In genomic region chr6:129232842-129233205, GRCm38 (mm10) we compare ENCODE assay signal across 10 mouse cellular contexts. TPM values are rescaled to one million over a fixed set of nuclear protein-coding genes. Genes with fewer than 3 reads are reported as not detected.
A peak's percentile ranks its signal among the peaks of the same experiment; 100 is the strongest.
DNase-seq lines count a peak whose midpoint lies in the region; ATAC-seq lines count a peak whose summit lies in the region.
"Had no signal": no experiment of that assay in that cellular context is flagged by ENCODE, and none has a peak within 500 bp of the region (broad histone marks: within the 10 kb centered on the region; RNA-seq: fewer than 3 reads in every experiment).

No protein-coding gene starts in this region.

- H3K36me3 ChIP-seq in intestine, embryonic 16.5 days (ENCODE audit: control insufficient read depth, insufficient read depth, low read length), result no peaks in the 10 kb centered on the region
- no peaks in the 10 kb centered on the region for H3K36me3 ChIP-seq in intestine, embryonic 15.5 days
- H3K36me3 ChIP-seq in forebrain, embryonic 11.5 days (ENCODE audit: control insufficient read depth, insufficient read depth, low read length), result no peaks in the 10 kb centered on the region
- H3K36me3 ChIP-seq: limb, embryonic 15.5 days had no signal

- 0 out of 2 replicates have a peak overlapping the region, but pooled peaks have one; percentile 20 for H3K27ac ChIP-seq in intestine, embryonic 16.5 days (ENCODE audit: low read length)
- no peak overlapping the region for H3K27ac ChIP-seq in intestine, embryonic 15.5 days
- H3K27ac ChIP-seq in forebrain, embryonic 11.5 days (ENCODE audit: low read depth, low read length), result no peak overlapping the region

- H3K9me3 ChIP-seq in intestine, embryonic 16.5 days (ENCODE audit: control insufficient read depth, low read length), result no peaks in the 10 kb centered on the region
- H3K9me3 ChIP-seq in intestine, embryonic 15.5 days, result no peaks in the 10 kb centered on the region
- no peaks in the 10 kb centered on the region for H3K9me3 ChIP-seq in forebrain, embryonic 11.5 days (ENCODE audit: control insufficient read depth, low read length)
- H3K9me3 ChIP-seq: limb, embryonic 15.5 days had no signal

- H3K4me2 ChIP-seq in intestine, embryonic 16.5 days (ENCODE audit: low read depth, low read length), result no peak overlapping the region
- no peak overlapping the region for H3K4me2 ChIP-seq in intestine, embryonic 15.5 days (replicated peaks)
- H3K4me2 ChIP-seq in forebrain, embryonic 11.5 days (ENCODE audit: low read depth, low read length, severe bottlenecking), result no peak overlapping the region
- H3K4me2 ChIP-seq: limb, embryonic 15.5 days had no signal

- DNase-seq in T-cell, adult 2 months (ENCODE audit: low spot score), result peak; percentile 86
- peak; percentile 95 for DNase-seq in induced T-regulatory cell, adult 2 months (ENCODE audit: low read depth)
- peak; percentile 57 for DNase-seq in lung, postnatal 14 days
- peak; percentile 64 for DNase-seq in thymus, postnatal 0 days (ENCODE audit: low spot score)
- DNase-seq in forebrain, embryonic 11.5 days (ENCODE audit: low spot score), result no peak
- DNase-seq in right cerebral cortex, postnatal 25 days, result no peak

- no peak for ATAC-seq in intestine, embryonic 16.5 days
- no peak for ATAC-seq in intestine, embryonic 15.5 days
- ATAC-seq in forebrain, embryonic 11.5 days (replicated peaks; ENCODE audit: low FRiP score), result no peak

- H3K4me1 ChIP-seq in intestine, embryonic 16.5 days (ENCODE audit: control insufficient read depth, insufficient read depth, low read length), result peaks cover 30% of the 10 kb centered on the region
- peaks cover 17% of the 10 kb centered on the region; the same call in 1 of the 2 replicates for H3K4me1 ChIP-seq in intestine, embryonic 15.5 days (replicated peaks)
- H3K4me1 ChIP-seq in forebrain, embryonic 11.5 days (replicated peaks; ENCODE audit: control insufficient read depth, insufficient read depth, low read length), result no peaks in the 10 kb centered on the region

- WGBS in intestine, embryonic 16.5 days, result 69% methylated on average over 9 of the region's 9 CpGs
- 70% methylated on average over 9 of the region's 9 CpGs for WGBS in intestine, embryonic 15.5 days
- WGBS in forebrain, embryonic 11.5 days, result 85% methylated on average over 9 of the region's 9 CpGs

- no peaks in the 10 kb centered on the region for H3K27me3 ChIP-seq in intestine, embryonic 16.5 days (replicated peaks; ENCODE audit: control insufficient read depth, insufficient read depth, low read length)
- no peaks in the 10 kb centered on the region for H3K27me3 ChIP-seq in intestine, embryonic 15.5 days (replicated peaks)
- no peaks in the 10 kb centered on the region for H3K27me3 ChIP-seq in forebrain, embryonic 11.5 days (ENCODE audit: control insufficient read depth, insufficient read depth, low read length)
- H3K27me3 ChIP-seq: limb, embryonic 15.5 days had no signal

- no peak overlapping the region for H3K4me3 ChIP-seq in intestine, embryonic 16.5 days (ENCODE audit: low read length)
- no peak overlapping the region for H3K4me3 ChIP-seq in intestine, embryonic 15.5 days (replicated peaks)
- H3K4me3 ChIP-seq in forebrain, embryonic 11.5 days (ENCODE audit: low read depth, low read length), result no peak overlapping the region
- H3K4me3 ChIP-seq: limb, embryonic 15.5 days had no signal

- H3K9ac ChIP-seq in intestine, embryonic 16.5 days (ENCODE audit: low read depth, low read length), result no peak overlapping the region
- H3K9ac ChIP-seq in intestine, embryonic 15.5 days, result no peak overlapping the region
- no peak overlapping the region for H3K9ac ChIP-seq in forebrain, embryonic 11.5 days (ENCODE audit: low read length)
- H3K9ac ChIP-seq: limb, embryonic 15.5 days had no signal

RNA-seq across cellular contexts. Expression of gene Cd69, which starts 42.4 kb away (rescaled TPM):
- polyA plus RNA-seq in intestine, embryonic 16.5 days (2015; fragmentation: Nextera tagmentation; extraction: Ambion mirVana), result 0.24 and 0.37 TPM in 2 replicates
- 0.19 and 0.28 TPM in 2 replicates for polyA plus RNA-seq in intestine, embryonic 15.5 days (2015; fragmentation: Nextera tagmentation; extraction: Ambion mirVana)
- polyA plus RNA-seq in thymus, postnatal 0 days (2015; fragmentation: Nextera tagmentation; extraction: Ambion mirVana), result 53.2 and 58.8 TPM in 2 replicates
- polyA plus RNA-seq in forebrain, embryonic 11.5 days (2014; fragmentation: Nextera tagmentation; extraction: Ambion mirVana), result not detected in 2 replicates

RNA-seq across cellular contexts. Expression of gene Clec2d, which starts 52.4 kb away (rescaled TPM):
- polyA plus RNA-seq in intestine, embryonic 16.5 days (2015; fragmentation: Nextera tagmentation; extraction: Ambion mirVana), result 1.0 and 1.2 TPM in 2 replicates
- polyA plus RNA-seq in intestine, embryonic 15.5 days (2015; fragmentation: Nextera tagmentation; extraction: Ambion mirVana), result 0.80 and 0.90 TPM in 2 replicates
- 2.9 and 3.1 TPM in 2 replicates for polyA plus RNA-seq in thymus, postnatal 0 days (2015; fragmentation: Nextera tagmentation; extraction: Ambion mirVana)
- not detected in 2 replicates for polyA plus RNA-seq in forebrain, embryonic 11.5 days (2014; fragmentation: Nextera tagmentation; extraction: Ambion mirVana)
- polyA plus RNA-seq: embryonic facial prominence, embryonic 11.5 days had no signal

Comparison
In these comparisons a context has a peak if more than half of its experiments do, and no peak if none do; other contexts are left out.
1. DNase-seq: peak in T-cell, adult 2 months (single experiment), induced T-regulatory cell, adult 2 months (single experiment), lung, postnatal 14 days (single experiment) and thymus, postnatal 0 days (single experiment); none in forebrain, embryonic 11.5 days (single experiment) and right cerebral cortex, postnatal 25 days (single experiment).
2. RNA of gene Cd69, which starts 42.4 kb away (polyA plus RNA-seq): 53.2 to 58.8 TPM in thymus, postnatal 0 days; 0.19 to 0.28 TPM in intestine, embryonic 15.5 days, 0.24 to 0.37 TPM in intestine, embryonic 16.5 days and not detected in forebrain, embryonic 11.5 days; every median in the first group is over 10 times any median in the second.